Mouse (Mus musculus) liver, embryonic 14.5 days (tissue): ENCODE results near the gene Fgfr2. TPM values are rescaled to one million over a fixed set of nuclear protein-coding genes. Genes with fewer than 3 reads are reported as not detected.

Experiments
- ATAC-seq: fragments of 200-750 bp; cut with Nextera tagmentation; 2 replicates; pipeline ENCODE4 v1.8.0; 2017; ENCODE audit warnings: moderate number of reproducible peaks, mild to moderate bottlenecking, moderate library complexity; ENCODE audit not compliant: insufficient read depth
- DNase-seq, 3 experiments: peaks; one replicate each; pipeline ENCODE4 v3.0.0-alpha.2; 2012 to 2013; ENCODE audit warnings: low read depth in 3 of 3, low spot score in 3 of 3
- H3K27ac ChIP-seq: fragments of 300-500 bp; sonication (generic); 2 replicates; pipeline ENCODE4 v1.5.1; 2014; ENCODE audit warnings: moderate library complexity, mild to moderate bottlenecking, control low read depth, inconsistent platforms
- H3K27me3 ChIP-seq: fragments of 300-500 bp; sonication (generic); 2 replicates; pipeline ENCODE4 v1.6.1; 2014; ENCODE audit warnings: mild to moderate bottlenecking, low read length, moderate library complexity; ENCODE audit not compliant: control insufficient read depth, insufficient read depth
- H3K36me3 ChIP-seq: fragments of 300-500 bp; sonication (generic); replicated peaks from 2 replicates; pipeline ENCODE4 v1.6.1; 2014; ENCODE audit warnings: low read depth; ENCODE audit not compliant: control insufficient read depth, insufficient read depth
- H3K4me1 ChIP-seq, 2 experiments: fragments of 200-500 bp in 1 of 2; fragments of 300-500 bp in 1 of 2; sonication (generic) in 1 of 2; replicated peaks; 2 replicates each; pipeline ENCODE4 v1.6.1; 2012 to 2014; ENCODE audit warnings: antibody characterized with exemption in 1 of 2, inconsistent platforms in 1 of 2, low read length in 1 of 2; ENCODE audit not compliant: control insufficient read depth in 2 of 2, insufficient read depth in 2 of 2
- H3K4me2 ChIP-seq: fragments of 300-500 bp; sonication (generic); 2 replicates; pipeline ENCODE4 v1.6.1; 2014; ENCODE audit warnings: low read depth, mild to moderate bottlenecking, control low read depth, moderate library complexity
- H3K4me3 ChIP-seq, 2 experiments: fragments of 200-500 bp in 1 of 2; fragments of 300-500 bp in 1 of 2; sonication (generic) in 1 of 2; 2 replicates each; pipeline ENCODE4 v1.5.1; 2012 to 2014; ENCODE audit warnings: low read depth in 2 of 2, low read length in 2 of 2, mild to moderate bottlenecking in 2 of 2, control low read depth in 1 of 2, inconsistent platforms in 1 of 2, moderate library complexity in 1 of 2; ENCODE audit not compliant: insufficient read depth in 1 of 2
- H3K9ac ChIP-seq: fragments of 300-500 bp; sonication (generic); replicated peaks from 2 replicates; pipeline ENCODE4 v1.6.1; 2014; ENCODE audit warnings: mild to moderate bottlenecking, control low read depth, moderate library complexity
- H3K9me3 ChIP-seq: fragments of 300-500 bp; sonication (generic); 2 replicates; pipeline ENCODE4 v1.6.1; 2016; ENCODE audit warnings: low read length, mixed read lengths; ENCODE audit not compliant: control insufficient read depth
- CTCF ChIP-seq: IDR thresholded peaks from 2 replicates; pipeline ENCODE4 v1.5.1; 2016; ENCODE audit warnings: antibody characterized with exemption, low read depth, control low read depth
- EP300 ChIP-seq: IDR thresholded peaks from 2 replicates; pipeline ENCODE4 v1.6.1; 2016; ENCODE audit warnings: antibody characterized with exemption, low read depth
- WGBS: fragments of 180-500 bp; shearing (Covaris S2); extraction: QIAGEN DNeasy Blood & Tissue Kit; methylation state at CpG from one replicate; pipeline ENCODE4 v1.1.7; 2014; ENCODE audit not compliant: insufficient replicate concordance; 5-methylcytosine and 5-hydroxymethylcytosine counted together
- polyA plus RNA-seq, 2 experiments: library from polyadenylated mRNA; depleted of rRNA in 1 of 2; stranded (reverse) in 1 of 2; unstranded in 1 of 2; fragments of >200 nt; fragmentation: Nextera tagmentation in 1 of 2; extraction: Ambion mirVana in 1 of 2; gene quantifications; 2 replicates each; pipeline versions ENCODE4 v1.2.1 to v1.2.3; 2012 to 2014

Fgfr2 gene
- polyA plus RNA-seq, 2 experiments, result 7.9 to 8.8 TPM

DNA sequence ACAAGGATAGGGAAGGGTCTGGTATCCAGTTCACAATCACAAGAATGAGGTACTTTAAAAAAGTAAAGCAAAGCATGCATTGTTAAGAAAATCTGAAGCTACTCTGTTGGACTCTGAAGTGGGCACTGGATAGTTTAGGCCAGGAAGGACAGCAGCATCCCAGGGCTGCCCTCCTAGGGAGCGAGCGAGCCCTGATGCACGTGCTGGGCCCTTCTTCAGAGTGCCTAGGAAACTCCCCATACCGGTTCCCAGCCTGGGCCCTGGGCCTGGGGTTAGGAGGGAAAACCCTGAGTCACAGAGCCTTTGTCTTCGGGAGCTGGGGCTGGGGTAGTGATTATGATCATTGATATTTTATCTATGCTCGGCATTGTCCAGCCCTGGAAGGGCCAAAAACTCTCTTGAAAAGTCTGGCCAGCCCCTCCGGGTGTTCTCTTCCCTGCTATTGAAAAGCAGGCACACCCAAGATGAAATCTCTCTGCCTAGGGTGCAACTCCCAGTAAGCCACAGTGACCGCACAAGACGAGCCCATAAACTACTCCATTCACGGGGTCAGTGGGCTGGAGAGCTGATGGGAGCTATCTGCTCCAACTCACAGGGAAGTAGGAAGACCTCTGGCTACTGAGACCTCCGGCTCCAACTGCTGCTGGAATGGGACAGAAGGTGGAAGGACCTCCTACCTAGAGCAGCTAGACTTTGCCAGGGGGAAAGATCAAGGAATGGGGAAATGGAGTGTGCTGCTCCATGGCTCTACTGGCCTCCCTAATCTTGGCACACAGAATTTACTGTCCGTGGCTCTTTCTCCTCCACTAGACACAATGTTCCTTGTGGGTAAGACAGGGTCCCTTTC, 354.4 kb downstream of the Fgfr2 start:
- no peak for ATAC-seq
- H3K4me2 ChIP-seq, result peak overlapping the region; percentile 73
- no peak for DNase-seq
- no peaks in the 10 kb centered on the region for H3K9me3 ChIP-seq
- 42% methylated on average over 12 of the region's 12 CpGs for WGBS
- peak overlapping the region; percentile 85 for H3K27ac ChIP-seq
- TF ChIP-seq EP300 (no peak), CTCF (no peak)
- peak overlapping the region; percentile 25 to 42 for H3K4me3 ChIP-seq
- H3K36me3 ChIP-seq, result peaks cover 60% of the 10 kb centered on the region
- peak overlapping the region; percentile 70 for H3K9ac ChIP-seq
- no peaks in the 10 kb centered on the region for H3K27me3 ChIP-seq
- H3K4me1 ChIP-seq, result peaks cover 74 to 81% of the 10 kb centered on the region in 2 experiments

DNA sequence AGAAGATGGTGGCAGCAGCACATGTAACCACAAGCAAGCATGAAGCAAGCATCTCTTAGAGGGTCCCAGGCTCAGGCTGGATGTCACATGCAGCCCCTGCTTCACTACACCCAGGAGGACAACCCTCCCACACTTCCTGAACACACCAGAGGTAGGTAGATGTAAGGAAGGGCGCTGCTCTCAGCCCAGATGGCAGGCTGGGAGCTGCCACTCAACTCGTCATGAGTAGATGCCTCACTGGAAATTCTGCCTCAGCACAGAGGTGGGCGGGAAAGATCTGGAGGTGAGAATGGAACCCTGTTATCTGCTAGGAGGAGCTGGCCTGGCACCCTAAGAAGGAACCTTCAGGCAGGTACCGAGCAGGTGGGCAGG, 355.2 kb downstream of the Fgfr2 start:
- ATAC-seq, result no peak
- H3K4me3 ChIP-seq, result no peak overlapping the region; a peak in 1 of 4 replicates
- TF ChIP-seq CTCF, result no peak
- no peak for TF ChIP-seq EP300
- H3K9ac ChIP-seq, result peak overlapping the region; percentile 13; the same call in 1 of the 2 replicates
- peak overlapping the region; percentile 85 for H3K27ac ChIP-seq
- no peaks in the 10 kb centered on the region for H3K27me3 ChIP-seq
- WGBS, result 66% methylated on average over 4 of the region's 4 CpGs
- no peak for DNase-seq
- no peaks in the 10 kb centered on the region for H3K9me3 ChIP-seq
- H3K4me2 ChIP-seq, result peak overlapping the region; percentile 73
- peaks cover 69 to 80% of the 10 kb centered on the region in 2 experiments for H3K4me1 ChIP-seq
- H3K36me3 ChIP-seq, result peaks cover 67% of the 10 kb centered on the region

DNA sequence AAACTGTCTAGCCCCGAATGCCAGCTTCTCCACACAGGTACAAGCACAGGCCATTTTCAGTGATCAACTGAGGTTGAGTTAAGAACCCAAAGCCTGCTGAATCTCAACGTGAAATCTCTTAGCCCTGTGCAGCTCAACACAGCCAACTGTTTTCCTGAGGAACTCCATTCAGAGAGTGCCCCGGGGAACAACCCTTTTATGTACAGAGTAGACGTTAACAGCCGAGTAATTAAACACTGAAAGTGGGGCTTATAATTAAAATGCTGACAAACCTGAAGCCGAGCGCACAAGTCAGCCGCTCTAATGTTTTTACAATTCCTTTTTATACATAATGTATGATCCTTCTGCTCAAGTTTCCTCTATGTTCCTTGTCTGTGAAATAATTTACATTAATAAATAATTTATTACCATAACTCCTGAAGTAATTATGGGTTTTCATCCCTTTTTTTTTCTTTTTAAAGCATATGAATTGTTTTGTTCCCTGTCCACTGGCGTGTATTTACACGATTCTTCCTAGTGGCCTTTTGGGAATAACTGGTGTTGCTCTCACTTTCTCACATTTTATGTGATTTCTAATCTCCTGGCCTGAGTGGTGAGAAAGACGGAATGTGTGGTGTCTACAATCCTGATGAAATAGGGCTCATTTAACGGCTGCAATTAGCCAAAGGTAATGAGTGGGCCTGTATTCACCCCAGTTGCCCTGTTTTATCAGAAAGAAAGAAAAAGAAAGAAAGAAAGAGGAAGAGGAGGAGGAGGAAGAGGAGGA, 355.7 kb downstream of the Fgfr2 start:
- no peak for DNase-seq
- Histone ChIP-seq H3K9ac (peak overlapping the region; percentile 41; the same call in 1 of the 2 replicates), H3K27ac (peak overlapping the region; percentile 85), H3K27me3 (no peaks in the 10 kb centered on the region), H3K9me3 (no peaks in the 10 kb centered on the region), H3K4me3 (no peak overlapping the region), H3K4me2 (peak overlapping the region; percentile 73), H3K4me1 (peaks cover 69 to 76% of the 10 kb centered on the region in 2 experiments), H3K36me3 (peaks cover 68% of the 10 kb centered on the region)
- no peak for TF ChIP-seq EP300
- TF ChIP-seq CTCF, result no peak
- WGBS, result 82% methylated on average over 12 of the region's 12 CpGs
- no peak for ATAC-seq

DNA sequence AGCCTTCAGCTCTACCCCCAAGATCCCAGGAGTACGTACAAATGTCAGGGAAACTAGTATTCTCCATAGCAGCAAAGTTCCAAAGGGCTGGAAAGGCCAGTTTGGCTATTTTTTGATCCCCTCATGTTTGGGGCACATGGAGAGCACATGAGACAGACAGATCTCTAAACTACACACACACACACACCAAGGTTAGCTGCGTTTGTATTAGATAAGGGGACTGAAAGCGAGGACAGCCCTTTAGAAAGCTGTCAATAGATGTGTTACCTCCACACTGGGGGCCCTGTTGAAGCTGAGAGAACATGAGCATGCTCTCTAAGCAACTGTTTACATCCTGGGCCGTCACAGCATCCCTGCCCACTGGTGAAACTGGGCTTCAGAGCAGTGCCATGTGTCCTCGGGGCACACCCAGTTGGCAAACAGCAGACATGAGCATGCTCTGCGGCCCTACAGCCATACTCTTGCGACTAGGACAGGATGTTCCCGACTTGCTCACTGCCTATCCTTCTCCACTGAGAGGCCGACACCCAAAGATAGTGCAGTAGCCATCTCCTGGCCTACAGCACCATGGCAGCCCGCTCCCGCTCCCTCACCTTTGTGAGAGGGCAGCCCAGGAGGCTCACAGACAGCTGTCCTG, 356.8 kb downstream of the Fgfr2 start:
- peak; percentile 85 for ATAC-seq
- peak; percentile 61; the same call in 1 of the 2 replicates for TF ChIP-seq EP300
- peak; percentile 28; the same call in 1 of the 2 replicates for TF ChIP-seq CTCF
- peak overlapping the region; percentile 73 for H3K4me2 ChIP-seq
- H3K27ac ChIP-seq, result peak overlapping the region; percentile 85
- peak overlapping the region; percentile 53 for H3K9ac ChIP-seq
- no peak for DNase-seq
- H3K4me3 ChIP-seq, result peak overlapping the region in 1 of 2 experiments; percentile 17; a peak in 2 of 4 replicates
- whole genome bisulfite sequencing, result 38% methylated on average over 11 of the region's 11 CpGs
- H3K36me3 ChIP-seq, result peaks cover 73% of the 10 kb centered on the region
- no peaks in the 10 kb centered on the region for H3K9me3 ChIP-seq
- peaks cover 59 to 66% of the 10 kb centered on the region in 2 experiments for H3K4me1 ChIP-seq
- H3K27me3 ChIP-seq, result no peaks in the 10 kb centered on the region
